Mouse (Mus musculus): ENCODE measurements at regions not wholly inside any gene's neighbourhood (a gene's known extent, or its start where the extent isn't known, plus 50 kb on each side); places are given as distances from the start of the nearest gene placed in this dataset.
A peak's percentile ranks its signal among the peaks of the same experiment; 100 is the strongest.

DNA sequence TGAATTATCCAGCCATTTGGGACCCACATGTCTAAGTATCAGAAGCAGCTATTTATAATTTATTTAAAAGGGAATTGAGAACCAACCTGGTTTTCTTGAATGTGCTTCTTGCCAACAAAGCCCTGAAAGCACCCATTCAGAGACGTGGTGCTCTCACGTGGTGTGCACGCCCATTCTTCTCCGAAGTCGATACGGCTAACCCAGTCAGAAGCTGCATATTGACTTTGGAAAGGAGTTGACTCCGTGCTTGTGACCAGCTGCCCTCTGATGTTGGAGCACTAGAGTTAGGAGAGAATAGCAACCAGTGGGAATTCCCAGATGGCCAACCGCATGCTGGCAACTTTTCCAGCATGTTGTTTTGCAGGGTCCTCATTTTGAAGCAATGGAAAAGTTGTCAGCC is 240.2 kb upstream of the Lrtm1 start:
- DNase-seq, result no peak

DNA sequence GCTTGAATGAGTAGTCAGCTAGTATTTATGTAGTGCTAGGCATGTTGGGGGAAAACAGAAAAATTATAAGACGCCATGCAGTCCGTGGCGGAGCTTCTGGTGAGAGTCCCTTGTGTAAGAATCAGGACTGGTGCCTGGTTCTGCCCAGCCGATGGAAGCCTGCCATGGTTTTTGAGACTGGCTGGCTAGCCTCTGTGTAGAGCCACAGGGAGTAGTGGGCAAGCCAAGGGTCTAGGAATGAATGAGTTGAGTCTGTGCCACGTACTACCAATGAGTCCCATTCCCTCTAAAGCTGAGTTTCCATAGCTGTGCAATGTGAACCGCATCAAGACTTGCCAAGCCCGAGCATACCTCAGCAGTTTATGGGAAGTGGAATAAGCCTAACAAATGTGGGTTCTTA is 236.3 kb upstream of the Lrtm1 start:
- DNase-seq, result no peak

DNA sequence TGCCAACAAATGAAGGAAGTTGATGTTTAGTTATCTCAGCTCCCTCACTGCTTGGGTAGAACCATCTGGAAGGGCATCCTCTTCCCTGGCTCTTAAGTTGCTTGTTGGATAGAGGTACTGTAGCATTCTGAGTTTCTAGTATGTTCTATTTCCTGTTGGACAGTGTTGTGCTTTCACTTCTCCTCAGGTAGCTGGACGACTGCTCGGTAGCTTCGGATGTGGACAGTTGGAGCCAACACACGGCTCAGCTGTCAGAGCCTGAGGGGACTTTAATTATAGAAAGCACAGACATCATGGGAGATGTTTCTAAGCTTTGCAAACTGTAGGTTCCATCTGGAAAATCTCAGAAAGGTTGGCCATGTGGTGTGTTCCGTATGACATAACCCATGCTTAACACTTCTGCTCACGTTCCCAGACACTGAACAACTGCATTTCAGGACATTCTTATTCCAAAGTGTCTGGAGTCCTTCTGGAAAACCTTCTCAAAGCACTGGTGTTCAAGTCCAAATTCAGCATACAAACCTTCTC is 233.8 kb upstream of the Lrtm1 start:
- DNase-seq, result no peak

DNA sequence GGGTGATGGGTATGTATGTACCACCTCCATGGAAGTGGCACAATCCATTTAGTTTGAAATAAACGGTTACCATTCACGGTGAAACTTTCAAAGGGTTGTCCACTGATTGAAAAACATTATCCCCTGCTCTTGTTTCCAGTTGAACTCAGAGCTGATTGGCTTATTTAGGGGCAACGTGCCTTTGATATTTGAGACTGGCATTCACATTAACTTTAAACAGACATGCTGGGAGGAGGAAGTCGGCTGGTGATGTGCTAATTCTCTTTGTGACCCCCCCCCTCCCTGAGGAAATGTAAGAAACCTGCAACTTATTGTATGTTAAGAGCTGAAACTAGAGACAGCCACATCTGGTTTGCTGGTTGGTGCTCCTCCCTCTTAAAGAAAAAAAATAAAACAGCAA is 219.7 kb upstream of the Lrtm1 start:
- no peak for DNase-seq

DNA sequence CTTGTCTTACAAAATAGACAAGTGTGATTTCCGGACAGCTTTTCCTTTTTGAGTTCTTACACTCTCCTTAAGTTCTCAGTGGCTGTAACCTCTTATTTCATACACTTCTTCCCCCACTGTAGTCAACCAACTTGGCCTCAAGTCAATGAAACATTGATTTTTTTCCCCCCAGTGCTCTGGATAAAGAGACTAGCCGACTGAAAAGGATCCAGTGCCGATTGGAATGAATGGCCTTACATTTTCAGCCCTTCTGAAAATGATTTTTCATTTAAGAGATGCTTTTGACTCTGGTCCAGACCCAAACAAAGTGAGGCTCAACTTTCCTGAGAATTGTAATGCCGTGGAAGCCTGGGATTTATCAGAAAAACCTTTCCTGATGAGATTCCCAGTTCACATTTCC is 216.3 kb upstream of the Lrtm1 start:
- no peak for DNase-seq

DNA sequence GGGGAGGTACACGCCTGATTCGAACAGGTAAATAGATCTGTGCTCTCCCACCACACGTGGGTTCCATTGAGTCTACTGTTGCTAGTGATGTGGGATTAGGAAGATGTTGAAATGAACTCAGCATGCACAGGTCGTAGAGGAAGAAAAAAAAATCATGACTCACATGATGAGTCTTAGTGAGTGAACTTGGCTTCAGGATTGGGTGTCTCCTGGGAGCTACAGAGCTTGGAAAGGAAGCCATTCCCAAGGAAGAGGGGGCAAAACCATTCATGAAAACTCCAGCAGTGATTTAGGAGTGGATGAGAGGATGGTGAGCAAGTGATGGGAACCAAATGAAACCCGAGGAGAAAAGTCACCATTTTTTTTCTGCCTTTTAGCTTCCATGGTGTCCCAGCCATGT is 215.9 kb upstream of the Lrtm1 start:
- no peak for DNase-seq

DNA sequence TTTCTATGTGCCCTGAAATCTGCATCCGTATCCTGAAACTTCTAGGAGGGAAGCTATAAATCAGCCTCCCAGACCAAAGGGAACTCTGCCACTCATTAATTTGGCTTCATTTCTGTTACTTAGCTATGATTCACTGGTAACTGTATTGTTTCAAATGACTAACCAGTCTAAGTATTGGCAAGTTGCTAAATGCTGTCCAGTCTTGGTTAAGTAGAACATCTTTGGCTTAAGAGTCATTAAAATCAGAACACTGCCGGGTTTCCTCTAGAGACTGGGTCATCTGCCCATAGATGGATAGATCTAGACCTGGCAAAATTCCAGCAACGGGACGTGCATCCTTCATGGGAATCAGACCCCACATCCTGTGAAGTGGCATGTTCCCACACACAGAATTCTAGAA is 209.9 kb upstream of the Lrtm1 start:
- peak; percentile 10 for DNase-seq

DNA sequence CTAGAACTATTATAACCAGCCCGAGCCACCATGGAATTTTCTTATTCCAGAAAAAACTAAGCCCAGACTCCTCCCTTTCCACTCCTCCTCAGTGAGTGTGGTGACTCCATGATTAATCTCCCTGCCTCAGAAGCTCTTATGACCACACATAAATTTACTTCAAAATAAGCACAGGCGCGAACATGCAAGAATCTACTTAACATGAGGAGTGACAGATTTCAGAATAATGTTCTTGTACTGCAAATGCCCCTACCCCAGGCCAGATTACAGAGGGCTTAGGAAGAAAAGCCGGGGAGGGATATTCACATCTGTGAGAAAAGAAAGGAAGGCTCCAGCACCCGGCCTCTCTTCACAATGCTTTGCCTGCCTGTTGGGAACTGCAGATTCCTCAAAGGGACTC is 208.7 kb upstream of the Lrtm1 start:
- peak; percentile 8 for DNase-seq

DNA sequence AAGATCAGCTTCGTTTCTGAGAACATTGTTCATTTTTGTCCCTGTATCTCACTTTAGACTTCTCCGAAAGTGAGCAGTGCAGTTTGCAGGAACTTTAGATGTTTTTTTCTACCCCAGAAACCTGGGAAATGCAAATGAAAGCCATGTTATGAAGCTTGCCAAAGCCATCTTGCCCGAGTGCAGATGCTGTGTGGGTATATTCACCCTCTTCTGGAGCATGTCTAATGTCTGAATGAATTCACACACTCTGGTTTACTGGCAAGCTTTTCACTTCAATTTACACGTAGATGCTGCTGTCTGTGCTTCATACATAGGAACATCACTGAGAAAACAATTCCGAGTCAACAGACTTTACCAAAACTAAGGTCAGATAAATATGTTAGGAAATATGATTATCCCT is 197.0 kb upstream of the Lrtm1 start:
- DNase-seq, result no peak

DNA sequence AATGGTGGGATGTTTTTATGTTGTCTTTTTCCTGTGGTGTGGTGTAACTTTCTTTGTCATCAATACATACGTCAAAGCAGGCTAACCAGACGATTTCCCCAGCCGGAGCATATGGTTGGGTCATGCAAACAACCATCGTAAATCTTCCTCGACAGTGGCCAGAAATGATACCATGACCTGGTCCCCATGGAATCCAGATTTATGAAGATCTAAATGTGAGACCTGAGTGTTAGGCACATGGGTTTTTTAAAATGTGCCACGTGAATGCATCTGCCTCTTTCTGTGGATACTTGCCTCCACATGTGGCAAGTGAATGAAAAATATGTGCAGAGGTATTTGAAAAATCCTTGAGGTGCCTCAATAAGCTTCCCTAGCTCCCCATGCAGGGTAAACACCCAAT is 190.8 kb upstream of the Lrtm1 start:
- no peak for DNase-seq

DNA sequence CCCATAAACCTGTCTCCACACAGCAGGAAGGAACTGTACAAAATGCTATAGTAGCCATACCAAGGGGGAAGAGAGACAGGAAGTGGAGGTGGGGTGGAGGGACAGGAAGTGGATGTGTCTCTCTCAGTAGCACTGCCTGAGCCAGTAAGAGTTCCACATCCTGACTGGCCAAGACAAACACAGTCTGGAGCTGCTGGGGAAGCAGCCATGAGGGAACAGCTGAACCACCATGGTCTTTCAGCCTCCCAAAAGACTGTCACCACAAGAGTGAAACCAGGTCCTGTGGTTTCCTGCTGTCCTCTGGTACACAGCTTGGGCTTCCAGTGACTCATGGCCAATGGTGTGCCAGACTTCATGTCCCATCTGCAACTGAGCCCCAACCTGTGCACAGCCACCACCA is 180.9 kb upstream of the Lrtm1 start:
- peak; percentile 12 for DNase-seq

DNA sequence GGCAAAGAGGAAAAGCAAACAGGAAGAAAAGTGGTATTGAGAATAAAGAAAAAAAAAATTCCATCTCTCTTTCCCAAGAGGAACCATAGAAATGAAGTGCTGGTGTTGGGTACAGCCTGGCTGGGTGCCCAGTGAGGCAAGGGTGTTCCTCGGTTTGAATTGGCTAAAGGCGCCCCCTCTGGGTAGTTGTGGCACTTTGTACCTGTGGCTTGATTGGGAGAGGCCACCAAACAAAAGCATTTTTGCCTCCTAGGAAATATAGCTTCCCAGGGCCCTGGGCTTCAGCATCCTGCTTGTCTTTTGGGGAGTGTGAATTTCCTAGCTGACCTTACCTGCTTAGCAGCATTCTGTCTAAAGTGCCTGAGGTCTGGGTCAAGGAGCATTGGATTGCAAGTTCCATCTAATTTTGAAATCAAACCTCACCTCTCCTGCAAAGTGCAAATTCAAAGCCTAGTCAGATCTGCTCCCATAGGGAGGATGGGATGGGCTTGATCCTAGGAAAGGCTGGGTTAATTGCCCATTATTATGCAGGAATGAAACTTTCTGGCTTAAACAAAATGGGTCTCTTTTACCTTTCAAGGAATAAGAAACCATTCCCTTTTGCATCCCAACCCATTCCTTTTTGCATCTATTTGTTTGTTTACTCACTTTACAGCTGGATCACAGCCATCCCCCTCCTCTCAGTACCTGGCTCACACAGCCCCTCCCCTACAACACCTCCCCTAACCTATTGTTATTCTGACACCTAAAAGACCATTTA is 169.0 kb upstream of the Lrtm1 start:
- DNase-seq, result peak; percentile 76
